Mouse (Mus musculus) Patski (cell line): Measurements from ENCODE around the gene Mapk12. TPM values are rescaled to one million over a fixed set of nuclear protein-coding genes. Genes with fewer than 3 reads are reported as not detected.

Experiments used
- ATAC-seq: fragments of 100-300 bp; one replicate; pipeline ENCODE4 v1.8.0; 2021
- CTCF ChIA-PET: fragments of 350-600 bp; sonication (Branson Sonifier 250); formaldehyde crosslinking; loops from one replicate; lab custom pipeline; 2022; ENCODE audit warnings: inconsistent platforms; lab: Charles Lee
- POLR2A ChIA-PET: fragments of 350-600 bp; sonication (Branson Sonifier 250); formaldehyde crosslinking; loops from one replicate; lab custom pipeline; 2022; ENCODE audit warnings: antibody characterized with exemption, inconsistent platforms; lab: Charles Lee
- DNase-seq: peaks from one replicate; pipeline ENCODE4 v3.0.0-alpha.2; 2011; ENCODE audit warnings: low read depth, low spot score
- H3K27me3 ChIP-seq: fragments of 371-371 bp; one replicate; pipeline ENCODE4 v1.5.1; 2021
- CTCF ChIP-seq: fragments of 100-300 bp; IDR thresholded peaks from one replicate; pipeline ENCODE4 v1.5.1; 2021
- in situ Hi-C: fragments of 300-500 bp; cut with MboI; formaldehyde crosslinking; loops from 3 replicates; pipeline ENCODE4 v1.11.1; 2018; ENCODE audit warnings: low pct_unique_long_range_greater_than_20kb, mixed read lengths
- polyA plus RNA-seq: library from polyadenylated mRNA; unstranded; gene quantifications from one replicate; pipeline ENCODE4 v1.2.3, GENCODE M21; 2021

Mapk12 gene
- polyA plus RNA-seq: 7.1 TPM

GRCm38 (mm10) chr15:89140659-89141252 lies at the start of gene Mapk12:
Mapk12 (minus strand) TSS chr15:89140703.
- ATAC-seq (peak; percentile 10), DNase-seq (no peak)
- CTCF ChIA-PET: interaction anchor here (1.2 to 1.5 kb wide), 3 partner anchors 9 to 55 kb away, joined by 3 to 4 read pairs (median 4); partner anchors contain the start of gene Dennd6b
- H3K27me3 ChIP-seq: no peaks in the 10 kb centered on the region
- POLR2A ChIA-PET: interaction anchor here (0.5 to 1.2 kb wide), 2 partner anchors 14 to 29 kb away, joined by 3 read pairs; no protein-coding TSS in a partner anchor
- TF ChIP-seq CTCF: no peak
- in situ Hi-C loops: no loop called here

- in situ Hi-C loops: no loop called here
- ATAC-seq: no peak
- no peaks in the 10 kb centered on the region for H3K27me3 ChIP-seq
- TF ChIP-seq CTCF: no peak
- ChIA-PET POLR2A (interaction anchor here (1.9 to 2.8 kb wide), 2 partner anchors 9 to 11 kb away, joined by 5 to 8 read pairs; partner anchors contain the start of gene Dennd6b), CTCF (interaction anchor here (1.0 kb wide), 1 partner anchor 8 kb away, joined by 4 read pairs; no protein-coding TSS in a partner anchor)
- no peak for DNase-seq
Observed at GRCm38 (mm10) chr15:89184937-89185227, 44.4 kb upstream of the Mapk12 start.

GRCm38 (mm10) chr15:89184141-89184936 lies 43.8 kb upstream of the Mapk12 start:
- POLR2A ChIA-PET: interaction anchor here (1.9 to 2.8 kb wide), 2 partner anchors 9 to 11 kb away, joined by 5 to 8 read pairs; partner anchors contain the start of gene Dennd6b
- in situ Hi-C loops: no loop called here
- CTCF ChIA-PET: interaction anchor here (1.0 to 3.8 kb wide), 2 partner anchors 8 to 11 kb away, joined by 4 to 15 read pairs; partner anchors contain the start of gene Dennd6b
- DNase-seq: no peak
- TF ChIP-seq CTCF: no peak
- no peaks in the 10 kb centered on the region for H3K27me3 ChIP-seq
- ATAC-seq: no peak

GRCm38 (mm10) chr15:89182842-89183241 lies 42.3 kb upstream of the Mapk12 start:
- ChIA-PET POLR2A (interaction anchor here (0.6 to 1.9 kb wide), 3 partner anchors 11 to 34 kb away, joined by 3 to 5 read pairs (median 3); partner anchors contain the start of gene Mapk11), CTCF (interaction anchor here (1.2 to 3.8 kb wide), 3 partner anchors 10 to 27 kb away, joined by 4 to 15 read pairs (median 7); partner anchors contain the start of gene Dennd6b)
- no peaks in the 10 kb centered on the region for H3K27me3 ChIP-seq
- in situ Hi-C loops: no loop called here
- no peak for DNase-seq
- ATAC-seq: no peak
- TF ChIP-seq CTCF: no peak

- no peak for DNase-seq
- POLR2A ChIA-PET: interaction anchor here (0.6 to 0.9 kb wide), 2 partner anchors 19 to 33 kb away, joined by 3 read pairs; partner anchors contain the start of gene Mapk11
- H3K27me3 ChIP-seq: no peaks in the 10 kb centered on the region
- ATAC-seq: no peak
- in situ Hi-C loops: no loop called here
- TF ChIP-seq CTCF: no peak
- CTCF ChIA-PET: interaction anchor here (1.2 to 3.8 kb wide), 3 partner anchors 11 to 27 kb away, joined by 4 to 15 read pairs (median 7); partner anchors contain the start of gene Dennd6b
Observed at GRCm38 (mm10) chr15:89182328-89182741, 41.8 kb upstream of the Mapk12 start.

- no peak for TF ChIP-seq CTCF
- no peak for DNase-seq
- in situ Hi-C loops: no loop called here
- ChIA-PET POLR2A (interaction anchor here (0.6 to 0.9 kb wide), 2 partner anchors 23 to 32 kb away, joined by 3 to 4 read pairs; partner anchors contain the start of gene Mapk11), CTCF (interaction anchor here (1.2 to 3.8 kb wide), 3 partner anchors 12 to 28 kb away, joined by 4 to 15 read pairs (median 7); partner anchors contain the start of gene Dennd6b)
- no peak for ATAC-seq
- H3K27me3 ChIP-seq: no peaks in the 10 kb centered on the region
Observed at GRCm38 (mm10) chr15:89181561-89182270, 41.2 kb upstream of the Mapk12 start.

GRCm38 (mm10) chr15:89180571-89181229 lies 40.2 kb upstream of the Mapk12 start, which contains the start of gene Plxnb2:
Plxnb2 (minus strand) TSS chr15:89180788.
- ChIA-PET POLR2A (interaction anchor here (1.1 to 2.8 kb wide), 3 partner anchors 12 to 98 kb away, joined by 3 to 14 read pairs (median 14); no protein-coding TSS in a partner anchor), CTCF (interaction anchor here (1.9 to 3.8 kb wide), 2 partner anchors 13 to 15 kb away, joined by 7 to 15 read pairs; partner anchors contain the start of gene Dennd6b)
- no peak for TF ChIP-seq CTCF
- H3K27me3 ChIP-seq: no peaks in the 10 kb centered on the region
- in situ Hi-C loops: no loop called here
- no peak for DNase-seq
- ATAC-seq: peak; percentile 61

GRCm38 (mm10) chr15:89180081-89180541 lies 39.6 kb upstream of the Mapk12 start:
- in situ Hi-C loops: no loop called here
- POLR2A ChIA-PET: interaction anchor here (0.5 to 2.8 kb wide), 5 partner anchors 11 to 98 kb away, joined by 3 to 14 read pairs (median 10); partner anchors contain the start of gene Dennd6b
- TF ChIP-seq CTCF: no peak
- DNase-seq (no peak), ATAC-seq (no peak)
- no peaks in the 10 kb centered on the region for H3K27me3 ChIP-seq
- CTCF ChIA-PET: interaction anchor here (3.2 kb wide), 1 partner anchor 10 kb away, joined by 10 read pairs; no protein-coding TSS in a partner anchor

GRCm38 (mm10) chr15:89179630-89179964 lies 39.1 kb upstream of the Mapk12 start:
- no peak for TF ChIP-seq CTCF
- in situ Hi-C loops: no loop called here
- ChIA-PET POLR2A (interaction anchor here (0.5 to 2.8 kb wide), 7 partner anchors 10 to 106 kb away, joined by 3 to 14 read pairs (median 5); partner anchors contain the start of gene Dennd6b), CTCF (interaction anchor here (3.2 kb wide), 1 partner anchor 10 kb away, joined by 10 read pairs; no protein-coding TSS in a partner anchor)
- ATAC-seq (no peak), DNase-seq (no peak)
- H3K27me3 ChIP-seq: no peaks in the 10 kb centered on the region
